Mouse (Mus musculus): ENCODE results near the gene Barhl1.

Gene Barhl1

DNA sequence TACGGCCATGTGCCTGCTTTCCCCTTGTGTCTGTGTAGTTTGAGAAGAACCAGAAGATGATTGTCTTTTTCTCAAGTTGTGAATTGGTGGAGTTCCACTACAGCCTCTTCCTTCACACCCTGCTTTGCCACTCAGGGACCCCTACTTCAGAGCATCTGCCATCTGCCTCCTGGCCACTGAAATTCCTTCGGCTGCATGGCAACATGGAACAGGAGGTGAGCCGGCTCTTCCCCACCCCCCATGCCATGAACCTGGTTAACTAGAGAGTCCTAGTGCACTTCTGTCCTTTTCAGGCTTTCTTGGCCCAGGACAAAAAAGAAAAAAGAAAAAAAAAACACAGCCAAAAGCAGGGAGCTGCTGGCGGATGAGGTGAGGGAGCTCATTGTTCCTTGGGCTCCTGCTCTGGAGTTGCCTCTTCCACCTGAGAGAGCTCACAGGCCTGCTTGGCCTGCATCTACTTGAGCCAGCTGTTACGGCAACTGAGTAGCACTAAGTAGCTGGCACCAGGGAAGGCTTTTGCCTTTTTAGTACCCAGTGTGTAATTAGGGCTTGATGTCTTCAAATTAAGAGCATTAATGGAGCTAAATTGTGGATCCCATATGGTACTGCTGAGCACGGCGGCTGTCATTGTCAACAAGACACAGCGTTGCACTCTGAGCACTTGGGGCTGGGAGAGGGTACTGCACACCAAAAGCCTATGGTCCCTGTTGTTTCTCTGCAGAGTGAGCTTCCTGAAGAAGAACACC is 55.6 kb downstream of the Barhl1 start:
- no peak for DNase-seq (ENCODE audit: low spot score)

DNA sequence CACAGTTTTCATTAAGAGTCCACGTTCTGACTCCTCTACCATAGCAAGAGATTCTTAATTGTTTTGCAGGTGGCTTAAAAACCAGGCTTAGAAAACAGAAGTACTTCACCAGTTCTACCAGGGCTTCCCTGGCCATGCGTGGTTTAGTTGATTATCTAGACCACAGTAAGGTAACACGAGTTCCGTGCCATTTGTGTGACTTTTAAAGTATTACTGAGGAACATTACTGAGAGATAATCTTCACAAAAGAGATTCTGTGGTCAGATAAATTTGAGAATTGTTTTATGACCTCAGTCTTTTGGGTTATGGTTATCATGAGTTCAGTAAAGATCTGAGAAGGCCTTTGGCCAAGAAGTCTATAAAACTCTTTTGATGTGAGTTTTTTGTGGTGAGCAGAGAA is 57.2 kb downstream of the Barhl1 start:
- no peak for DNase-seq (ENCODE audit: low spot score)
